Mouse (Mus musculus): ENCODE results near the gene Ildr1. TPM values are rescaled to one million over a fixed set of nuclear protein-coding genes. Genes with fewer than 3 reads are reported as not detected.

Ildr1 gene
- polyA plus RNA-seq, 1 experiment = 0.14 TPM

DNA sequence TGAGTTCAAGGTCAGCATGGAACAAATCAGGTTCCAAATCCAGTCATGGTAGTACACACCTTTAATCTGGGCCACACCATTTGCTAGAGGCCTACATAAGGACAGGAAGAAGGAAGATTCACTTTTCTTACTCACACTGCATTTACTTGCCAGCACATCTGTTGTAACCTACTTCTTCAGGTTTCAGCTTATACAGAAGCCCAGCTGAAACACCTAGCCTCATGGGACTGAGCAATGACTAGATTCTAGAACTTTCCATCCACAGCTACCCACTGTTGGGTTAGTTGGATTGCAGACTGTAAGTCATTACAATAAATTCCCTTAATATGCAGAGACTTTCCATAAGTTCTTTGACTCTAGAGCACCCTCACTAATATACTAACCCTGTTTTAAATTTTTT lies 38.8 kb downstream of the Ildr1 start:
- no peak for TF ChIP-seq POLR2A (IDR thresholded peaks at IDR 0.05; ENCODE audit: borderline replicate concordance, extremely low read depth, insufficient read depth, insufficient read length, poor library complexity, severe bottlenecking)
- no peak for TF ChIP-seq CTCF (IDR thresholded peaks at IDR 0.05; ENCODE audit: borderline replicate concordance, extremely low read depth, insufficient read depth, insufficient read length)

DNA sequence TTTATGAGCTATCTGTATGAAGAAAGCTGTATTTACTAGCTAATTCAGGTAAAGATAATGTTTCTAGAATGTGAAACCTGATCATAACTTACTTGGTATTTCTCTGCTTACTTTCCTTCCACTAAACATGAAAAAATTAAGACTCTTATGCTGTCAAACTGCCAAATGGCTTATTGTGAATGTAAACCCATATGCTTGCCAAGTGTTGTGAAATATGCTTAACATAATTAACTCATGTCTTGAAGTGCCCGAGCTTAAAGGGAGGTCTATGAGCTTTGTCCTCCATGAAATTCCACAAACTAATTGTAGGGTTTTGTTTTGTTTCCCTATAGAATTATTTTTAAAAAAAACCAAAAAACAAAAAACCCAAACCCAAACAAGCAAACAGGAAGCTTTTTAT lies 40.0 kb downstream of the Ildr1 start:
- DNase-seq (ENCODE audit: low read depth) = peak; percentile 69
- TF ChIP-seq CTCF (IDR thresholded peaks at IDR 0.05; ENCODE audit: borderline replicate concordance, extremely low read depth, insufficient read depth, insufficient read length) (no peak), POLR2A (IDR thresholded peaks at IDR 0.05; ENCODE audit: borderline replicate concordance, extremely low read depth, insufficient read depth, insufficient read length, poor library complexity, severe bottlenecking) (no peak)

More for the DNA sequence above, 38.8 kb downstream of the Ildr1 start:
- no peak for DNase-seq (ENCODE audit: low read depth)

DNA sequence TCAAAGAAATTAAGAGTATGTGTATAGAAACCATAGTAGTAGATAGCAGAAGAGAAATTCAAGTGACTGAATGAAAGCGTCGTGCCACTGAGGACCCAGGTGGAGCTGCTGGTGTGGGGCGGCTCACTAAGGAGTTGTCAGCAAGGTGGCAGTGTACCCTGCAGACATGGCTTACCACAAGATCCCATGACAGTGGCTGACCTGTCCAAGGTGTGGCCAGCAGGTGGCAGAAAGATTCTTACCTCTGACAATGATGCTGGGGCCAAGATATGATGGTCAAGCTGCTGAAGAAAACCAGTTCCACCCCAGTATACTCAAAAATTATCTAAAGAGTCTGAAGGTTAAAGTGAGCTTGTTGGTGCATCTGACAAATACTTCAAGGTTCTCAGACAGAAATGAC lies 41.6 kb downstream of the Ildr1 start:
- no peak for DNase-seq (ENCODE audit: low read depth)
- no peak for TF ChIP-seq POLR2A (IDR thresholded peaks at IDR 0.05; ENCODE audit: borderline replicate concordance, extremely low read depth, insufficient read depth, insufficient read length, poor library complexity, severe bottlenecking)

- TF ChIP-seq POLR2A (IDR thresholded peaks at IDR 0.05; ENCODE audit: borderline replicate concordance, extremely low read depth, insufficient read depth, insufficient read length, poor library complexity, severe bottlenecking) = no peak
- no peak for TF ChIP-seq CTCF (IDR thresholded peaks at IDR 0.05; ENCODE audit: borderline replicate concordance, extremely low read depth, insufficient read depth, insufficient read length)
- DNase-seq (ENCODE audit: low read depth) = no peak
These were observed 45.7 kb downstream of the Ildr1 start for GRCm38 (mm10) chr16:36739404-36739930.

DNA sequence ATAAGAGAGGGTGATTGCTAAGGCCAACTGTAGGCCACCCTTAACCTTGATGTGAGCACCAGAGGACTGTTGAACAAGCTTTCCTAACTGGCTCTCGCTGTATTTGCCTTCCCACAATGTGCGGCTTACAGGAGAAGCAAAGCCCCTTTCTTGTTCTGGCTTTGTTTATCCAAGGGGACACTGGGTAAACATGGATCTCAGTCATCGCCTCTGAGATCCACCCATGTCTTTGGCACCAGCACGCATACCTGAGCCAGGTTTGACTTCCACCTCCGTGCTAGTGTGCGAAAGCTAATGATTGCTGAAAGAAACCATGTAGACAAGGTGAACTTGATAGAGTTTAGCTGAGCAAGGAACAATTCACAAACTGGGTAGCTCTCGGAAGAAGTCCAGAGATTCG lies 49.8 kb downstream of the Ildr1 start:
- no peak for TF ChIP-seq POLR2A (IDR thresholded peaks at IDR 0.05; ENCODE audit: borderline replicate concordance, extremely low read depth, insufficient read depth, insufficient read length, poor library complexity, severe bottlenecking)
- TF ChIP-seq CTCF (IDR thresholded peaks at IDR 0.05; ENCODE audit: borderline replicate concordance, extremely low read depth, insufficient read depth, insufficient read length) = no peak
- no peak for DNase-seq (ENCODE audit: low read depth)

- no peak for TF ChIP-seq POLR2A (IDR thresholded peaks at IDR 0.05; ENCODE audit: borderline replicate concordance, extremely low read depth, insufficient read depth, insufficient read length, poor library complexity, severe bottlenecking)
- TF ChIP-seq CTCF (IDR thresholded peaks at IDR 0.05; ENCODE audit: borderline replicate concordance, extremely low read depth, insufficient read depth, insufficient read length) = no peak
- no peak for DNase-seq (ENCODE audit: low read depth)
These were observed 53.3 kb downstream of the Ildr1 start for GRCm38 (mm10) chr16:36747068-36747467.

DNA sequence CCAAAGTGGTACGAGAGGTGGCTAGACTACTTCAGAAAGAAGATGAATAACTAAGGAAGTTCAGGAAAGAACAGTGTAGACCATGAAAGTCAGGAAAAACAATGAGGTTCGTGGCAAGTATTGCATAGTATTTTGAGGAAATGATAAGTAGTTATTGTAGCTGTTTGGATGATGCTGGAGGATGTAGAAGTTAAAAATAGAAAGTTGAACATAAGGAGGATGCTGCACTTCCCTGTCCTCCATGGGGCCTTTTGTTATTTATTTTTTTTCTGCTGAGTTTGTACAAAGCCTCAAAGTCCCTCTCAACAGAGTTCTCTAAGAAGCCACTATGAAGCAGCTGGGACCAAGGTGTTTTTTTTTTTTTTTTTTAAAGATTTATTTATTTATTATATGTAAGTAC lies 54.0 kb downstream of the Ildr1 start:
- TF ChIP-seq POLR2A (IDR thresholded peaks at IDR 0.05; ENCODE audit: borderline replicate concordance, extremely low read depth, insufficient read depth, insufficient read length, poor library complexity, severe bottlenecking) (no peak), CTCF (IDR thresholded peaks at IDR 0.05; ENCODE audit: borderline replicate concordance, extremely low read depth, insufficient read depth, insufficient read length) (no peak)
- DNase-seq (ENCODE audit: low read depth) = no peak

- no peak for DNase-seq (ENCODE audit: low read depth)
These were observed 58.2 kb downstream of the Ildr1 start for GRCm38 (mm10) chr16:36751979-36752378.

DNA sequence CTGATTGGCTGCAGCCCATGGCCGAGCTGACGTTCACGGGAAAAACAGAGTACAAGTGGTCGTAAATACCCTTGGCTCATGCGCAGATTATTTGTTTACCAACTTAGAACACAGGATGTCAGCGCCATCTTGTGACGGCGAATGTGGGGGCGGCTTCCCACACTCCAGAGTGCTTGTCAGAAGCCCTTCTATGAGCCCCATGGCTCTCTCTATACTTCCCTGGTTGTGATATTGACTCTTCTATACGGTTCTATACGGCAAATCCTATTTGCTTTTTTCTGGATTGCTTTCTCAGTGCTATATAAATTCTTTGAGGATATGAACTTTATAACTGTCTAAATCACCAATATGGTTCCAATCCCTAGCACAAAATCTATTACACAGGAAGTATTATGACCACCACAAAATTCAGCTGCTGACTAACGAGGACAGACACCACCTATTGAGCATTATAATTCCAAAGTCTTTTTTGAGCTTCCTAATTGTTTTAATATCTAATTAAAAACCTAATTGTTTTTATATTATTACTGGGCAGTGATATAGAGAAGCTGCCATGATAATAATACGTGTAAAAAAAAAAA lies 76.5 kb downstream of the Ildr1 start:
- DNase-seq (ENCODE audit: low read depth) = peak; percentile 45
- TF ChIP-seq POLR2A (IDR thresholded peaks at IDR 0.05; ENCODE audit: borderline replicate concordance, extremely low read depth, insufficient read depth, insufficient read length, poor library complexity, severe bottlenecking) = no peak
- no peak for TF ChIP-seq CTCF (IDR thresholded peaks at IDR 0.05; ENCODE audit: borderline replicate concordance, extremely low read depth, insufficient read depth, insufficient read length)

More at GRCm38 (mm10) chr16:36751979-36752378, 58.2 kb downstream of the Ildr1 start:
- TF ChIP-seq POLR2A (IDR thresholded peaks at IDR 0.05; ENCODE audit: borderline replicate concordance, extremely low read depth, insufficient read depth, insufficient read length, poor library complexity, severe bottlenecking) (no peak), CTCF (IDR thresholded peaks at IDR 0.05; ENCODE audit: borderline replicate concordance, extremely low read depth, insufficient read depth, insufficient read length) (no peak)

- peak; percentile 88 for DNase-seq (ENCODE audit: low read depth)
- TF ChIP-seq POLR2A (IDR thresholded peaks at IDR 0.05; ENCODE audit: borderline replicate concordance, extremely low read depth, insufficient read depth, insufficient read length, poor library complexity, severe bottlenecking) (no peak), CTCF (IDR thresholded peaks at IDR 0.05; ENCODE audit: borderline replicate concordance, extremely low read depth, insufficient read depth, insufficient read length) (no peak)
These were observed 77.1 kb downstream of the Ildr1 start for GRCm38 (mm10) chr16:36770830-36771229.

DNA sequence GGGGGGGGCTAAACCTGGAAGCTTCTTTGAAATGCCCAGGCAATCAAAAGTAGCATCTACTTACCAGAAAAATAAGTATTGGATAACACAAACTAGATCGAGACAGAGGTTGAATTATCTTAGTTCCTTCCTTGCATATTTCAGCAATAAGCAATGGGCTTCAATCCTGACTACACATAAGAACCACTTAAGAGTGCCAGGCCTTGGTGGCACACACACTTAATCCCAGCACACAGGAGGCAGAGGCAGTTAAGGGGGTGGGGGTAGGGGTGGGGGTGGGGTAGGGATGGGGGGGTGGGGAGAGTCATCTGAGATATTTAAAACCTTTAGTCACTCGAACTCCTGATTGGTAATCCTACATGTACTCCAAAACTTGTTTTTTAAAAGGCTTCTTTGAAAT lies 77.5 kb downstream of the Ildr1 start:
- no peak for TF ChIP-seq POLR2A (IDR thresholded peaks at IDR 0.05; ENCODE audit: borderline replicate concordance, extremely low read depth, insufficient read depth, insufficient read length, poor library complexity, severe bottlenecking)
- no peak for TF ChIP-seq CTCF (IDR thresholded peaks at IDR 0.05; ENCODE audit: borderline replicate concordance, extremely low read depth, insufficient read depth, insufficient read length)
- no peak for DNase-seq (ENCODE audit: low read depth)

- TF ChIP-seq CTCF (IDR thresholded peaks at IDR 0.05; ENCODE audit: borderline replicate concordance, extremely low read depth, insufficient read depth, insufficient read length) (no peak), POLR2A (IDR thresholded peaks at IDR 0.05; ENCODE audit: borderline replicate concordance, extremely low read depth, insufficient read depth, insufficient read length, poor library complexity, severe bottlenecking) (no peak)
- DNase-seq (ENCODE audit: low read depth) = no peak
These were observed 77.9 kb downstream of the Ildr1 start for GRCm38 (mm10) chr16:36771703-36772102.
